Mouse (Mus musculus) gastrocnemius, adult 8-10 months (tissue): ENCODE results near the gene Igf2r. TPM values are rescaled to one million over a fixed set of nuclear protein-coding genes. Genes with fewer than 3 reads are reported as not detected.
"Not testable (repeated sequence)": the region's sequence is repeated elsewhere in the genome, so short reads cannot be mapped to it uniquely, and the experiment has no call there.

ENCODE experiments used
- DNase-seq, 2 experiments: peaks; one replicate each; pipeline ENCODE4 v3.0.0; 2022; ENCODE audit warnings: low spot score in 2 of 2
- total RNA-seq, 4 experiments: library from RNA; stranded (reverse); gene quantifications; 2 replicates each; pipeline ENCODE4 v1.2.4; 2022

Igf2r gene
- total RNA-seq, 4 experiments from 2014 or later = 41.4 to 54.3 (median 46.9) TPM

DNA sequence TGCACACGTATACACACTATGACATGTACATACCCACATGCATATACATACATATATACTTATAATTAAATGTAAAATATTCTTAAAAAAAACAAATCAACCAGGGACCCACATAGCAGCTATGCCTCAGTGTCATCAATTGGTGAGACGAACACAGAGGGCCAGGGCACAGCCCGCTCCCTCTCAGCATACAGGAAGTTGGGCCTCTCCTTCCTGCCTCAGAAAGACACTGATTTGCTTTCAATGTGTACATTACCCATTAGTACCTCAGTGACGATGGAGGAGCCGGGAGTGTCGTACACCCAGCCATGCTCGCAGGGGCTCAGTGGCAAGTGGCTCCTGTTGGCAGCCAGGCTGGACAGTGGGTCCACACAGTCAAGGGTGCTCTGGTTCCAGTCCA, 94.5 kb downstream of the Igf2r start:
- not testable (repeated sequence) for DNase-seq

DNA sequence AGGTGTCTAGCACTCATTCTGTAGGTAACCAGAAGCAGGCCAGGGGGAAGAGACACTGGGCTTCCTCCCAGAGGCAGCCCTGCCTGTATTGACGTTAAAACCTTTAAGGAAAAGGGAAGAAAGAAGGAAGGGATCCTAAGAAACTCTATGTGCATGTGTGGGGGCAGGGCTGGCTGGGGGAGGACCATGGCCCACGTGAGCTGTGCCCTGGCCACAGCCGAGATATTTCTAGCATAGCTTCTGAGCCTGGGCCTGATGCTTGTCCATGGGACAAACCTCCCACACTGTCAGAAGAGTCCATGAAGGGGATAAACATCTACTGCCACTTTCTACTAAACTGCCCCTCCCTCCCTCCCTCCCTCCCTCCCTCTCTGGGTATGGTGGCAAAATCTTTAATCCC, 95.6 kb downstream of the Igf2r start:
- no peak for DNase-seq

DNA sequence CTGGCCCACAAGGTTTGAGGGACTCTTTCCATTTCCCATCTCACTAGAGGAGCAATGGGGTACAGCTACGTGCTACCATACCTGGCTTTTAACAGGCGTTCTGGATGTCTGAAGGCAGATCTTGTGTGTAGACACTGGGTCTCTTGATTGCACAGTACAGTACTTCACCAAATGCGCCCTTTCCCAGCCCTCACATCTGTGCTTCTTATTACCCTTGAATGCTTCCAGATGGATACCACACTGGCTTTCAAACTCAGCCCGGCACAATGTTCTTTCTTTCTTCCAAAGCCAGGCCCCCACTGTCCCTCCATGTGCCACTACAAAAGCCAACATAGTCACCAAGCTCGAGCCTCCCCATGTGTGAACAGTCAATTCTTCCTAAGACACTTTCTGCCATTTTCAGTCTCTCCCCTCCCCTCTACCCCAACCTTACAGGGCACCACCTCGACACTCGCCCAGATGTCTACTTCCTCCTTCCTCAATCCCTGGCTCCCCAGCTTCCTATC, 97.1 kb downstream of the Igf2r start:
- no peak for DNase-seq

- DNase-seq = no peak
Measured at GRCm38 (mm10) chr17:12671029-12671605, 98.3 kb downstream of the Igf2r start.

DNA sequence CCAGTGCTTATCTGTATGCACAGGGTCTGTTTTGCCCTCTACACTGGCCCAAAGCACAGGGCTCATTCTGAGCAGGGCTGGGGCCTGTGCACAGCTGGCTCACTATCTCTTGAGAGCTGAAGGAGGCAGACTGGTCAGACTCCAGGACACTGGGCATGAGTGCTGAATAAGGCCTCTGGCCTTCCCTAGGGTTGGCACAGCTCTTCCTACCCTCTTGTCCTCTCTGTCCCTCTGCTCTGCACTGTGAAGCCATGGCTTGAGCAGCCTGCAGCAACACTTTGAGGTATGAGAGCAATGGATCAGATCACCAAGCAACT, 100.1 kb downstream of the Igf2r start:
- no peak for DNase-seq

DNA sequence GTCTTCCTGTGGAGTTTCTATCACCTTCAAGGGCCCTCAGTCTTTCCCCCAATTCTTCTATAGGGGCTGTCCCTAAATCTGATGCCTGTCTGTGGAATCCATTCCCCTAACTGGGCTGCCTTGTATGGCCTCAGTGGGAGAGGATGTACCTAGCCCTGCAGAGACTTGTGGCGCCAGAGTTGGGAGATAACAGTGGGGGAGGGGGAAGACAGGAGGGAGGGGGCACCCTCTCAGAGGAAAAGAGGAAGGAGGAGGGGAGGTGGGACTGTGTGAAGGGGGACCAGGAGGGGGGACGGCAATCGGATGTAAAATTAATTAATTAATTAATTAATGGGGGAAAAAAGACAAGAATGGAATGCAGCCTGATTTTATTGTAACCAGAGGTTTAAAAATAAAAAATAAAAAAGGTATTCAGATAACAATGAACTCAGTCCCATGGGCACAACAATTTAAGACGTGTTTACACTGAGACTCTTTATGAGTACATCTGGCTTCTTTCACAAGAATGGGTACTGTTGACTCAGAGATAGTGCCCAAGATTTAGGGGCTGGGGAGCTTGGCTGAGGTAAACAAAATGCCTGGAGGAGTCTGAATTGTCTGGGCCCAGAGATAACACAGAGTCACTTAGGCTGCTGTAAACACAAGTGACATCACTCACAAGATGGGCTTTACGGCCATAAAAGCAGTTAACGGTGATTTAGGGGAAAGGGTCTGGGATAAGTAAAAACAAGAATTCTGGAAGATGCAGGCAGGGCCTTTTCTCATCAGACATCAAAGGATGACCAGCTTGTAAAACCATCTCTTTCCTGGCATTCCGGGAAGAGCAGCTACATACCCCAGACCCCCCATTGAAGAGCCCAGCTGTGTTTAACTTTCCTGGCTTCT, 100.7 kb downstream of the Igf2r start:
- DNase-seq = no peak

DNA sequence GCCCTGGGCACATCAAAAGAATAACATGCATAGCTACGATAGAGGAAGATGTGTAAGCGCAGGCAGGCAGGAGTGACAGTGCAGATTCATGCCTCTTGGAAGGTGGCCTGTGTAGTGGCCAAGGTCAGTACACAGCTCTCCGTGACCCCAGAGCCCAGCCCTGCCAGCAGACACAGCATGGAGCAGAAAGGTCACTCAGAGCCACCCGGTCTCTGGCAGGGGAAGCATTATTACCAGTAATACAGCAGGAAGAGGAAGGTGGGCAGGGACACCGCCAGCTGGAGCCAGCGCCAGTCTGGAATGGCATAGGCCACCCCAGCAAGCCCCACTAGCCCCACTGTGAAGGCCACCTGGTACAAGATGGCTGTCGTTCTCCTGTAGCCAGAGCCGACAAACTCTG, 105.3 kb downstream of the Igf2r start:
- no peak for DNase-seq

GRCm38 (mm10) chr17:12660572-12661260, 108.7 kb downstream of the Igf2r start:
- DNase-seq = no peak

DNA sequence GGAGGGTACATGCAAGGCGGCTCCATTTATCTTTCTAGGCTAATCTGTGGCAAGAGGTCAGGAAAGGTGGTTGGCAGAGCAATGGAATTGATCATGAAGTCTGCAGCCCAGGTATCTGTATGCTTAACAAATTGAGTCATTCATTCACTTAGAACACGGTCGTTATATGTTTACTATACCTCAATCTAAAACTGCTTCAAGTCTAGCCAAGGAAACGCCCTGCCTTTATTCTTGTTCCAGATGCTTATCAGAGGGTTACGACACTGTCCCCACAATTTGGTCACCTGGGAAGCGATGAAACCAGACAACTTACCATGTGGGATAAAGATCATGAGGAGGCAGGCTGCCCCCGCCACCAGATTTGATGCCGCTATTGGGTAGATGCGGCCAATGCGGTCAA, 110.2 kb downstream of the Igf2r start:
- DNase-seq = no peak

DNA sequence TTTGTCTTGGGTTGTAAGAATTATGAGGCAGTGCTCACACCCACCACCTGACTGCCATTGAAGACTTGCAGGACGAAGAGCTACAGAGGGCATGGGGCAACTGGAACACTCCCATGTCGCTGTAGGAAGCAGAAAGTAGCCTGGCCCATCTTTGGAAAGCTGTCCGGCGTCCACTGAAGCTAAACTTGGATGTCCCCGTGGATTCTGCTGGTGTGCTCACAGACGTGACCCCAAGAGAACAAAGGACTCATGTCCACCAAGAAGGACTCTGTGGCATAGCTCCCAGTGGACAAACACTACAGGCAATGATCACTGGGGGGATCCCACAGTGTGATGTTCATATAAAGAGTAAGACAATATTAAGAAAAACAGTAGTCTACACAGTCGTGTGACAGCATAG, 110.7 kb downstream of the Igf2r start:
- no peak for DNase-seq

DNA sequence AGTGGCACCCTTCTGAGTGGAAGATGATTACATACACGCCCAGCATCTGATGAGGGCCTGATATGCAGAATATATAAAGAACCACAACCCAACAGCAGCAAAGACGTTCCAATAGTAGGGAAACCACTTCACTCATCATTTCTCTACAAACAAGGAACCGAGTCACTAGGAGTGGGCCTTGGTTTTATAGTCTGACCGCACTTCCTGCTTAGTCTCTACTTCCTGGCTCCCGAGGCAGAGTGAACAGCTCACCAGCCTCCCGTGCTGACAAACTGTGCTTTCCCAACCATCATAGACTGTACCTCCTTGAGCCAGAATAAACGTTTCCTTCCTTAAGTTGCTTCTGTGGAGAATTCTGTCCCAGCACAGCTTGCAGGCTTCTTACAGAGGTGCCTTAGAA, 113.6 kb downstream of the Igf2r start:
- DNase-seq = no peak

- no peak for DNase-seq
Measured at GRCm38 (mm10) chr17:12654061-12654460, 115.4 kb downstream of the Igf2r start.

GRCm38 (mm10) chr17:12652604-12653003, 116.9 kb downstream of the Igf2r start:
- no peak for DNase-seq

DNA sequence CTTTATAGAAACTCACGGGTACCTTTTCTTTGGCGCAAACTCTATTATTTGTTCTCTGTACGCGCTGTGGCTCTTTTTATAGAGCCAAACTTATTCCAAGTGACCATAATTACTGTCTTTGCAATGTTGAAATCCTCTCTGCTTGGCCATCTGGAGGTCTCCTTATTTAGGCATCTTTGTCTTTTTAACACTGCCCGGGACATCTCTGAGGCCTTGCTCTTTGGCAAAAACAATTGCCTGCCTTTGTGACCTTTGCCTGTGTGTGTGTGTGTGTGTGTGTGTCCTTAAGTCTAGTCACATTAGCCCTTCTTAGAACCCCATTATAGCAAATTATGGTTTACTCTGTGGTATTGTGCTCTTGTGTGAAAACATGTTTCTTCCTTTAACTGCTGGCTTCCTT, 124.0 kb downstream of the Igf2r start:
- no peak for DNase-seq

- DNase-seq = no peak
Measured at GRCm38 (mm10) chr17:12641087-12641486, 128.4 kb downstream of the Igf2r start.

GRCm38 (mm10) chr17:12639585-12639984, 129.9 kb downstream of the Igf2r start:
- no peak for DNase-seq

GRCm38 (mm10) chr17:12634814-12635213, 134.7 kb downstream of the Igf2r start:
- DNase-seq = no peak

Other genes starting within 250 kb of the Igf2r start
- gene Slc22a2, start 185.5 kb downstream of the Igf2r start, total RNA-seq = not detected
- gene Slc22a1, start 93.8 kb downstream of the Igf2r start, total RNA-seq = under 1 TPM in 1 of 4 experiments, not detected in 3; 0.16 TPM
- gene Mas1, start 98.5 kb upstream of the Igf2r start, total RNA-seq = under 1 TPM; 0.22 to 0.35 (median 0.28) TPM
- gene Mrgprh, start 106.4 kb upstream of the Igf2r start, total RNA-seq = 1 to 10 TPM; 3.9 to 5.2 (median 4.9) TPM
- gene Pnldc1, start 140.6 kb upstream of the Igf2r start, total RNA-seq = under 1 TPM in 1 of 4 experiments, not detected in 3; 0.92 TPM
- gene Tcp1, start 146.0 kb upstream of the Igf2r start, total RNA-seq = 100 to 1,000 TPM; 172 to 195 (median 176) TPM
- 100 to 1,000 TPM; 109 to 116 (median 111) TPM for gene Mrpl18, start 146.7 kb upstream of the Igf2r start, total RNA-seq
- gene Acat3, start 170.9 kb upstream of the Igf2r start, total RNA-seq = not detected
- 1 to 10 TPM; 3.9 to 4.8 (median 4.3) TPM for gene Acat2, start 191.1 kb upstream of the Igf2r start, total RNA-seq
- 10 to 100 TPM; 22.5 to 28.0 (median 26.2) TPM for gene Wtap, start 224.5 kb upstream of the Igf2r start, total RNA-seq
- gene Sod2, start 237.2 kb upstream of the Igf2r start, total RNA-seq = 100 to 1,000 TPM; 386 to 415 (median 402) TPM